Mouse (Mus musculus): ENCODE results near the gene Sox5.

The Sox5 gene

DNA sequence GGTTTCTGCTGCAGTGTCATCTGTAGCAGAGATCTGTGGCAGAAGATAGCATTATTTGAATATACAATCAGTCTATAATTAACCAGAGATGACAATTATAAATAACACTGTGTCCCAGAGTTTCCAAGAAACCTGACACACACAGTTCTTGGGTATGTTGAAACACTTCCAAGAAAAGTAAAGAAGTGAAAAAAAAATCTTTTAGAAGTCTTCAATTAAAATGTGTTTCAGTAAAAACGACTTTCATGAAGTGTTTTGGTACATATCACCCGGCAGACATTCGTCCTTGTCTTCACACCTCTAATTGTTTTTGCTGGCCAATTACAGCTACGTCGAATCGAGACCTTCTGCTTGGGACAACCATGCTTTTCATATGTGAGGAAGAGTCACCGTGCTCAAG, 924.4 kb downstream of the Sox5 start:
- DNase-seq (ENCODE audit: low spot score in 2 of 2): no peak

DNA sequence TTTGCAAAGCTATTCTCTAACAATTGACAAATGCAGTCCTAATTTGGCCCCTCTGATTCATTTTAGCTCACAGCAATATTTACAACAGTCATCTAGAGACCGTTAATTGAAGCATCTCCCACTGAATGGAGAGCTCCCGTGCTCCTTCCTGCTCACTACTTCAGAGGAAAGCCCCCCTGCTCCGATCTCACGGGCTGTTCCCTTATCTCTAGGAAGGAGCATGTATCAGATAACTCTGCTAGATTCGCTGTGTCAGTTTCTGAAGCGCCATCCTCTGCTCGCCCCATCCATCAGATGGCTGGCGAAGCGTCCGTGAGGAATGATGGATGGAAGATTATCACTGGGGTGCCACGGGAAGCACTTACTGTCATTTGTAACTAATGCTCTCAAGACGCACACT, 926.4 kb downstream of the Sox5 start:
- no peak for DNase-seq (ENCODE audit: low spot score in 2 of 2)

DNA sequence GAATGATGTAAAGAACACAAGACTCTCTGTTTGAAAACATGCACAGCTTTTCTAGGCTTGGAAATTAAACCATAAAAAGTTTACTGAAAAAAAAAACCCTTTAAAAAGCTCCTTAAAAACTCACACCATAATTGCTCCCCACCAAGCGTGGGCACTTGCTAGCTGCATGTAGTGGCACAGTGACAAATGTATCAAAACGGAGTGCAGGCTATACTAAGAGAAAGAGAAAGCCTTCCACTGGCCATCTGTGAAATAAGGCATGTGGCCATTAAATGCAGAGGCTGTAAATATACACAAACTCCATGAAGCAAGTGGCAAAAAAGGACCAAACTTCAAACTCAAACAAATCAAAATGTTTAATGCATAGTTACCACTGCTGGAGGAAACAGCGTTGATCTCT, 927.7 kb downstream of the Sox5 start:
- DNase-seq (ENCODE audit: low spot score in 2 of 2): peak; percentile 36 to 54

DNA sequence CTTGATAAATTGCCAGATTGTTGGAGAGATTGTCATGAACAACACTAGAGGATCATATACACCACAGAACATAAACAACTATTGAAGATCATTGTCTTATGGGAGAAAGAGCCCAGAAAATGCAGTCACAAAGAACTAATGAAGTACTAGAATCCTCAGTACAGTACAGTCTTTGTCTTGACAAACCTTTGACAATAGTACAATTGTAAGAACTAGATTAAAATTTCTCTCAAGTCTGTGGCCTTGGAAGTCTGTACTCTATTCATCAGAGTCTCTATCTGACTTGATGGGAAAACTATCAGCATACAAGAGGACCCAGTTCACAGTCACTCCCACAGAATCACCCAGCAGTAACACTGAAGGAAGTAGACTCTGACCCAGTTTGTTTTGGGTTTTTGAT, 936.0 kb downstream of the Sox5 start:
- DNase-seq (ENCODE audit: low spot score in 2 of 2): no peak

GRCm38 (mm10) chr6:143844701-143844970, 937.1 kb downstream of the Sox5 start:
- no peak for DNase-seq (ENCODE audit: low spot score in 2 of 2)

DNA sequence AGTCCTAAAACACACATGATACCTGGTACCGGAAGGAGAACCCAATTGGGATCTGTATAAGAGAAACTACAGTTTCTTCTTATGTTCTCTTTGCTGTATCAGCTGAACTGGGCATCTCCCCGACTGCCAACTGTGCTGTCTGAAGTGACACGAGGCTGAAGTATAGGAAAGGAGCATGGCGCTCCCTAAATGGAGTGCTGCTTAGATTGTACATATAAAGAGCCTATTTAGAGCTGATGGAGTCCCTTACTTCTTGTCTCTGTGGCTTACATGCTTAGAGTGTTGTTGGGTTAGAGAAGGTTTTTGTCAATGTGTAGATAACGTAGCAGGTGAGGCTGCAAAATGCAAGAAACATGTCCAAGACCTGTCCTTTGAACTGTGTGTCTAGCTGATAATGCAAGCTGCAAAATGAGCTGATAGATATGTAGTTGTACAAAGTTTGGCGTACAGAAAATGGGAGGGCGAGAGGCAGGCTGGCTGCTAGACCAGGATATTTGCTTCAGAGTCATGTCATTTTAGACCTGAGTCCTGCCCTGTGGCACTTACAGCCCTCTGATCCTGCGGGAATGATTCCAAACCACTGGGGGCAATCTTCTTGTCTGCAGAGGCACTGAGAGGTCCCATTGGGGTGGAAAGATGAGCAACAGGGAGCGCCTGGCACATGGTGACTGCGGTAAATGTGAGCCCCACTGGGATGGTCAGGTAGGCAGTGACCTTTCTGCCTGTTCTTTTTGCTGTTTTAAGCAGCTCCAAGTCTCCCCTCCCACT, 937.7 kb downstream of the Sox5 start:
- DNase-seq (ENCODE audit: low spot score in 2 of 2): no peak

- DNase-seq (ENCODE audit: low spot score in 2 of 2): no peak
These were observed 939.8 kb downstream of the Sox5 start for GRCm38 (mm10) chr6:143841954-143842353.

- DNase-seq (ENCODE audit: low spot score in 2 of 2): no peak
These were observed 940.6 kb downstream of the Sox5 start for GRCm38 (mm10) chr6:143841109-143841638.

DNA sequence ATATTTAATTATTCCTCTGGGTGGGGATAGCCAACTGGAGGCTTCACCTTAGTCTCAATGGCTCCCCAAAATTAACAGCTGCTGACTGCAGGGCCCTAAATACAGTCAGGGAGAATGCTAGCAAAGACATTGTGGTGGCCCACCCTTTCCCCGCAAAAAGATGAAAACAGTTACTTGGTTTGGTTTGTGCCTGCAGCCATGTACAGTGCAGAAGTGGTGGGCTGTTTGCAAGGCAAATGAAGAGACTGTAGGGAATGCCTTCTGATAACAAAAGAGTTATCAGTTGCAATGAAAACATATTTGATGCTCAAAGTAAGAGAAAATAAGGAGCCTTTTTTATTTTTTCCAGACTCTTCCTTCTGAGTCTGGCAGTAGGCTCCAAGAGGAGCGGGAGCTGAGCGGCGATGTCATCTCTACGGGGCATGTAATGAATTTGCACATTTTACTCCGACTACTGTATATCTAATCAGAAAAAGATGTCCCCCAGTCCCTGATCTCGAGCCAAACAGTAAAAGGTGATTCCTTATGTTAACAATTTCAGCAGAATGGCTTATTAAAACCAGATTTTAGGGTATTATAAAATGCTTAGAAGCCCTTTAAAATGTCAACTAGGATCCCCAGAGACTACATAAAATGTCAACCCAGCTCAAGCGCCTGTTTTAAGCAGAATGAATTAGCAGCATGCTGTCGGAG, 943.2 kb downstream of the Sox5 start:
- DNase-seq (ENCODE audit: low spot score in 2 of 2): no peak

DNA sequence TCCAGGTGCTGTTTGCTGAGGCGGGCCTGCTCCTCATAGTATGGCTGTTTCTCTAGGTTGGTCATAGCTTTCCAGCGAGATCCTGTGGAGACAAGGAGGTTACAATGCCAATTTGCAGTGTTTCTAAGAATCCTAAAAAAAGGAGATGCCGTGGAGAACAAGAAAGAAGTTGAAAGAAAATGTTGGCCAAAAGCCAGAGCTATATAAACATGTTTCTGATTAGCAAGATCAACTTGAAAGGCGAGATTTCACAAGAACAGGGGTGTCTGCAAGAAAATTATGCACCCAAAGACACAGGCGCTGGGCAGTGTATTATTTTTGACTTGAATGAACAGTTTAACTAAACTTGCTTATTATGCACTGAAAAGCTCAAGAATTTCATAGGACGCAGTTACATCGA, 946.4 kb downstream of the Sox5 start:
- DNase-seq (ENCODE audit: low spot score in 2 of 2): no peak

- DNase-seq (ENCODE audit: low spot score in 2 of 2): no peak
These were observed 947.8 kb downstream of the Sox5 start for GRCm38 (mm10) chr6:143833986-143834385.

GRCm38 (mm10) chr6:143833182-143833558, 948.6 kb downstream of the Sox5 start:
- DNase-seq (ENCODE audit: low spot score in 2 of 2): no peak

- no peak for DNase-seq (ENCODE audit: low spot score in 2 of 2)
These were observed 949.1 kb downstream of the Sox5 start for GRCm38 (mm10) chr6:143832483-143833181.

DNA sequence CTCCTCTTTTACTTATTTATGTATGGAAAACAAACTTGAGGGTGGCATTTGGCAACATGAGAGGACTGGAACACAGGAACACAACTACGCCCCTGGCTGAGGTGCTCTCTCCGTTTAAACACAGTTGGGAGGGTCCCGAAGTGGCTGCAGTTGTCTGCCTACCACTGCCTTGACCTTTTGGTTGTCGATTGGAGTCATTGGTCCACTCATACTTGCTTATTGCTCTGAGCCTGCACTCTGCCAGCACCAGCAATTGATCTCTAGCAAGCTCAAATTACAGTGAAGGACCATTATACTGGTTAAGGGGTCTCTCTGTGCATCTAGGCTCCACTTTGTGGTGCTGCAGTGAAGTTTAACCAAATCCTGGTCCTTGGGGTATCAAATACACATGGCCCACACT, 950.5 kb downstream of the Sox5 start:
- no peak for DNase-seq (ENCODE audit: low spot score in 2 of 2)

GRCm38 (mm10) chr6:143830131-143830530, 951.6 kb downstream of the Sox5 start:
- DNase-seq (ENCODE audit: low spot score in 2 of 2): no peak

DNA sequence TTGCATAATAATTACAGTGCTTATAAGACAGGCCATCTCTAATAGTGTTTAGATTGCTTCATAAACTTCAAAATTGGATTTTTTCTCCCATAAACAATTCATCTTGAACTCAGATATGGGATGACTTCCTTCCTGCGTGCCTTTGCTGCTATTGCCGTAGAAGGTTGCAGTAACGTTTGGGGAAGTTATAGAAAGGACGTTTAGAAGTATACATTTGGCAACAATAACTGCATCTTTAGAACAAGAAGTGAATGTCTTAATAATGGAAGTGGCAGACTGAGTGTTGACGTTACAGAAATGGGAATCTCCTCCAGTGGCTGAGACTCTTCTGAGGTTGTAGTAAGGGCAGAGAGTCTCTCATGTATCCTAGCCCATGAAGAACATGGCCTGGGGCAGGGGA, 955.0 kb downstream of the Sox5 start:
- DNase-seq (ENCODE audit: low spot score in 2 of 2): no peak

GRCm38 (mm10) chr6:143825966-143826365, 955.8 kb downstream of the Sox5 start:
- no peak for DNase-seq (ENCODE audit: low spot score in 2 of 2)

DNA sequence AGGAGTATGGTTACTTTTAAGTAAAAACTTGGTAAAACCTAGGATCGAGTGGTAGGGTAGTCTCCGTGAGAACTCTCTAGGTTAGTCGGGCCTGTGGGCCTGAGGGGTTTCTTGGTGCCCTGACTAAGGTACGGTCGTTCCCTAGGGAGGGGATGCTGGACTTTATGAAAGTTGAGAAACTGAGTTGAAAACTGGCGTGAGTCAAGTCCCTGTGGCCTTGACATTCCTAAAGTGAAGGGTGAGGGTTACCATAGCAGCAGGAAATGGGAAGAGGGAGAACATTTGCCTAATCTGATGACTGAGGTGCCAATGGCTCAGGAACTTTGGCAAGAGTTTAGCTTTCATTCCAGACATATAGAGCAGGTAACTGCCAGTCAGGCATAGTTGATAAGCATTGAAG, 956.7 kb downstream of the Sox5 start:
- no peak for DNase-seq (ENCODE audit: low spot score in 2 of 2)

GRCm38 (mm10) chr6:143788446-143788845, 993.3 kb downstream of the Sox5 start:
- DNase-seq (ENCODE audit: low spot score in 2 of 2): peak in 1 of 2 experiments; percentile 9

DNA sequence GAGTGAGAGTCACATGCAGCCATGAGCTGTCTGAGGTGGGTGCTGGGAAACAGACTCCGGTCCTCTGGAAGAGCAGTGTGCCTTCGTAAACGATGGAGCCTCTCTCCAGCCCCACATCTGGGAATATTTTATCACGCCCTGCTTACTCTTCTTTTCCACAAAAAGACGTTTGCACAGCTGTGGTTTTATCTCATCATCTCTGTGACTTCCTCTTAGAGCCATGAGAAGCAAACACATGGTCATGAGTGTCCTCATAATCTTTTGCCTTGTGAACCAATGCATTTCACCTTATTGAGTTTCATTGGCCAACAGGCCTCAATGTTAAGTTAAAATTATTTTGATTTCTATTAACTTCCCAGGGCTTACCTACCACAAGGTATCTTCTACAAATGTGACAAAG, 994.4 kb downstream of the Sox5 start:
- DNase-seq (ENCODE audit: low spot score in 2 of 2): no peak

DNA sequence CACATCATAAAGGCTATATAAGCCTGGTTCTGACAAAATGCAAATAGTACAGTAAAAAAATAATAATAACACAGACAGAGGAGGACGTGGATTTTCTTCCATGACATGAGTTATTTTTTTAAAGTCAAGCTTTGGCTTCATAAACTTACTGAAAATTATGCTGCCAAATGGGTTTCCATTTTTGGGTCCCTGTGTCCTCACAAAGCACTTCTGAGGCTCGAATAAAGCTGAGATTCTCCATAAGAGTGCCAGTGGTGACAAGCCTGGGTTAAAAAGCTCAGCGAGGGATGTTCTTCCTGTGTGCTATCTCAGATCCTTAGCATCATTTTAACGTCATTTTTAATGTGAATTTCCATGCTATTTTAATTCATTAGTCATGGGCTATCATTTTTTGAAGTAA, 996.1 kb downstream of the Sox5 start:
- DNase-seq (ENCODE audit: low spot score in 2 of 2): no peak

Measured in left cerebral cortex, adult 9 months (tissue).